In the genomic region with DNA sequence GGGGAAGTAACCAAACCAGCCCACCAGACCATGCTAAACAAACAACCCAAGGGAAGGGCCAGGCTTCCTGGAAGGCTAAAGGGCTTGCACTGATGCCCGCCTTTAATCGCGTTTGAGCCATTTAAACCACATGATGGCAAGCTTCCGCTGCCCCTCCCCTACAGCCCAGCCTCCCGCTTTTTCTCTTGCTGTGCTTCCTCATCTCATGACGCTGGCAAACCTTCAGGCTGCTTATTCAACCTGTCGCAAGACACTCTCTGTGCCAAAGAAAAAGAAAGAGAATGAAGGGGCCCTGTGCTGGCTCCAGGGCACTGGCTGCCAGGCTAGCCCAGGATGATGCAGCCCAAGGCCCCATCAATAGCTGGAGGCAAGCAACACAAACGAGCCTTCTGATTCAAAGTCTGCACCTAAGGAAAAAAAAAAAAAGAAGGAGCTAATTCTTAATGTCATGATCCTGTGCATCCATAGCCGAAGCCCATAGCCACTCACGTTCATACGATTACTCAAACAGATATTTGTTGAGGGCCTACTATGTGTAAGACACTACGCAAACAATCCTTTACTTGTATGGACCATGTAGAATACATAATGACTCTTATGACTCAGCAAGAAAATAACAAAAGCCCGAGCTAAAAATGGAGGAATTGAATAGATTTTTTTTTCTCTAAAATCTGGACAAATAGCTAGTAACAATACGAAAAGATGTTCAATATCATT, we compare ENCODE assay signal across 8 mouse cellular contexts.
DNase-seq lines count a peak whose midpoint lies in the region; ATAC-seq and TF ChIP-seq lines count a peak whose summit lies in the region.

No protein-coding gene starts in this region.

- ATAC-seq in kidney, embryonic 14.5 days (ENCODE audit: low FRiP score, low TSS enrichment) = no peak
- ATAC-seq in CD4-positive, CD25-positive, alpha-beta regulatory T cell, adult 4 months = peak; percentile 28

- no peak for TF ChIP-seq CTCF in bone marrow macrophage, adult 2 months (IDR thresholded peaks at IDR 0.05; ENCODE audit: low read depth, low read length)

- H3K9me3 ChIP-seq in kidney, embryonic 14.5 days (ENCODE audit: control insufficient read depth, low read length) = no peaks in the 10 kb centered on the region
- H3K9me3 ChIP-seq in megakaryocyte, embryonic 14.5 days = no peaks in the 10 kb centered on the region
- no peaks in the 10 kb centered on the region for H3K9me3 ChIP-seq in limb, embryonic 10.5 days (replicated peaks)

- DNase-seq in kidney, adult 11 months = peak; percentile 20
- peak; percentile 18 to 66 for DNase-seq in kidney, postnatal 25 days
- DNase-seq in limb, embryonic 10.5 days (ENCODE audit: low spot score) = no peak
- DNase-seq in right cerebral cortex, postnatal 25 days = no peak

- H3K4me2 ChIP-seq in kidney, embryonic 14.5 days (replicated peaks; ENCODE audit: low read depth, low read length) = no peak overlapping the region

- H3K27me3 ChIP-seq in kidney, embryonic 14.5 days (ENCODE audit: control insufficient read depth, insufficient read depth, low read length) = no peaks in the 10 kb centered on the region
- H3K27me3 ChIP-seq in megakaryocyte, embryonic 14.5 days (replicated peaks) = no peaks in the 10 kb centered on the region
- no peaks in the 10 kb centered on the region for H3K27me3 ChIP-seq in limb, embryonic 10.5 days (ENCODE audit: low read depth, poor library complexity, severe bottlenecking)

- no peaks in the 10 kb centered on the region for H3K36me3 ChIP-seq in kidney, embryonic 14.5 days (ENCODE audit: control insufficient read depth, insufficient read depth, low read length)
- H3K36me3 ChIP-seq in megakaryocyte, embryonic 14.5 days (replicated peaks; ENCODE audit: low read length) = no peaks in the 10 kb centered on the region
- no peaks in the 10 kb centered on the region for H3K36me3 ChIP-seq in limb, embryonic 10.5 days

- no peak overlapping the region for H3K9ac ChIP-seq in kidney, embryonic 14.5 days (ENCODE audit: low read depth, low read length)

- WGBS in kidney, embryonic 14.5 days = 57% methylated on average over 14 of the region's 14 CpGs
- WGBS in limb, embryonic 10.5 days = 66% methylated on average over 14 of the region's 14 CpGs

- no peak overlapping the region for H3K27ac ChIP-seq in kidney, embryonic 14.5 days (ENCODE audit: low read depth, low read length)
- peak overlapping the region; percentile 83 for H3K27ac ChIP-seq in bone marrow macrophage, adult 2 months (ENCODE audit: insufficient read depth, low read depth, low read length)
- H3K27ac ChIP-seq in limb, embryonic 10.5 days = no peak overlapping the region

- H3K4me1 ChIP-seq in kidney, embryonic 14.5 days (ENCODE audit: control insufficient read depth, insufficient read depth, low read length) = no peaks in the 10 kb centered on the region
- H3K4me1 ChIP-seq in bone marrow macrophage, adult 2 months (ENCODE audit: control insufficient read depth, insufficient read depth, low read length) = peaks cover 17% of the 10 kb centered on the region
- H3K4me1 ChIP-seq in megakaryocyte, embryonic 14.5 days = peaks cover 71% of the 10 kb centered on the region
- H3K4me1 ChIP-seq in limb, embryonic 10.5 days = no peaks in the 10 kb centered on the region

- TF ChIP-seq POLR2A in bone marrow macrophage, adult 2 months (IDR thresholded peaks at IDR 0.05; ENCODE audit: borderline replicate concordance, low read depth, low read length) = no peak

- no peak overlapping the region for H3K4me3 ChIP-seq in kidney, embryonic 14.5 days (ENCODE audit: low read length)
- peak overlapping the region; percentile 29 for H3K4me3 ChIP-seq in bone marrow macrophage, adult 2 months (ENCODE audit: insufficient read depth, low read length)
- H3K4me3 ChIP-seq in megakaryocyte, embryonic 14.5 days (replicated peaks) = peak overlapping the region; percentile 82
- no peak overlapping the region for H3K4me3 ChIP-seq in limb, embryonic 10.5 days

Comparison
In these comparisons a context has a peak if more than half of its experiments do, and no peak if none do; other contexts are left out.
1. DNase-seq: peak in kidney, adult 11 months (single experiment) and kidney, postnatal 25 days (2 of 2); none in limb, embryonic 10.5 days (single experiment) and right cerebral cortex, postnatal 25 days (single experiment).
2. H3K4me3 ChIP-seq: peak in bone marrow macrophage, adult 2 months (single experiment) and megakaryocyte, embryonic 14.5 days (single experiment); none in kidney, embryonic 14.5 days (single experiment) and limb, embryonic 10.5 days (single experiment).